Mouse (Mus musculus) T-helper 17 cell (primary cell): ENCODE results near the gene Asnsd1.
"Not testable (repeated sequence)": the region's sequence is repeated elsewhere in the genome, so short reads cannot be mapped to it uniquely, and the experiment has no call there.

Source experiments
- in situ Hi-C, 2 experiments: fragments of 300-600 bp; cut with MboI, MseI; formaldehyde crosslinking; loops; 1 replicate in 1 of 2; 2 replicates in 1 of 2; pipeline ENCODE4 v1.15.1; 2025; ENCODE audit warnings: high pct_unique_total_duplicates in 2 of 2

Gene Asnsd1

DNA sequence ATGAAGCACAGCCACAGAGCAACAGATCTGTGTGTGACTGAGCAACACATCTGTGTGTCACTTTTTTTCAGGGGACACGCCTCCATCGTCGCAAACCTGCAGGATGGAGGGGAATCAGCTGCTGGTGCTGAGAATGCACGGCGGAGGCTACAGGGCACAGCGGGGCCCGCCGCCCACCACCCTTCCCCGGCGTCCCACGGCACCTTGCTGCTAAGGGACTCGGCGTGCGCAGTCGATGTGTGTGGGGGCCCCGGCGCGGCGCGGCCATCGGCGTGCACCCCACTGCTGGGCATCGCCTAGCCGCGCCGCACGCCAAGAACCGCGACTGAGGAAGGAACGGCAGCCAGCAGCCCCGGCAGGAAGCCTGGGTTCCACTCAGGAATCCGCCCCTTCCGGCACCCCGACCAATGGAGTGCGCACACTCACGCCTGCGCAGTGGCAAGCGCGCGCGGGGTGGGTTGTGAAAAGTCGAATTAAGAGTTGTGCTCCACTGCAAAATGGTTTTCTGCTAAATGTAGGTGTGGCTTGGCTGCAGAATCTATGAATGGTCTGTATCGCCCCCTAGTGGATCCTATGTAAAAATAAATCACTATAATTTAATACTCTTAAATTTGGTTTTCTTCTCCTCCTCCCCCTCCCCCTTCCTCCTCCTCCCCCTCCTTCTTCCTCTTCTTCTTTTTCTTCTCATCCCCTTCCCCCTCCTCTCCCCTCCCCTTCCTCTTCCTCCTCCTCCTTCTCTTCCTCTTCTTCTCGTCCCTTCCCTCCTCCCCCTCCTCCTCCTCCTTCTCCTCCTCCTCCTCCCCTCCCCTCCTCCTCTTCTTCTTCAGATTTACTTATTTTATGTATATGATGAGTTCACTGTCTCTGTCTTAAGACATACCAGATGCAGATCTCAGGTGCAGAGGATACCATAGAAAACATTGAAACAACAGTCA, at the start of gene Asnsd1, which contains the start of the genes Asdurf and Gm28551:
Gene Asnsd1 (minus strand): TSS at position 426 of the 935 bp plus-strand sequence.
Gene Asdurf (minus strand): TSS at position 293 of the 935 bp plus-strand sequence.
Gene Gm28551 (minus strand): TSS at position 341 of the 935 bp plus-strand sequence.
- in situ Hi-C loops = loop anchor here in 1 of 2 experiments (5.0 kb wide), 1 partner anchor 60 kb away; no protein-coding TSS in a partner anchor

DNA sequence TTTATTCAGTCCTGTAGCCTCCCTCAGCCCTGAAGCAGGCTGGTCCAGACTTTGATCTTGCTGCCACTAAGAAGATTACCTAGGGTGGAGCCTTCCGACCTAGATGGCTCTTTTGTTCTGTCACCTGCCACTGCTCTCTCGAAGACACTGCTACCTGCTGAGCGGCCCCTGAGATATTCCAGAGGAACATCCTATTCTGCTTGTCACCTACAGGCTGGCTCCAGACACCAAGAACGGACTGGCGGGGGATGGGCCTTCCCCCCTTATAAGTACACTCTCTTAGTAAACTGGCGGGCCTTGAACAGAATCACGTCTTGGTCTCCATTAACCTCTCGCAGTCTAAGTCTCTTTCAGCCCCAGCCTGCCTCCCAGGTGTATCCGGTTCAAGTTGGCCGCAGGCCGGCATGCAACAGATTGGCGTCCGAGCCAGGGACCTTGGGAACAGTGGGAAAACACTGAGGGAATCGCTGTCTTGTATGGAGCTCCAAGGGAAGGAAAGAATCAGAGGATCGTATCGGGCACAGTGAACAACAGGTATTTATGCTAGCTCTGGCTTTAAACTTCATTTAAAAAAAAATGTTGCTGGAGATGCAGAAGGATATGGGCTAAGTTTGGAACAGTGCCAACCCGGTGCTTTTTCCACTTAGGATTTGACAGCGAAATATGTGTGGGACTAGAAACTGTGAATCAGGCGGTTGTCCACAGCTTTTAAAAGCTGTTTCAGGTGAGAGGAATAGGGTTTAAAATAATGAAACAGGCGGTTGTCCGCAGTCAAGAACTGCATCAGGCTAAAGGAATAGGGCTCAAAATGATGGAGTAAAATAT, 41.6 kb upstream of the Asnsd1 start:
- in situ Hi-C loops = not testable (repeated sequence)

DNA sequence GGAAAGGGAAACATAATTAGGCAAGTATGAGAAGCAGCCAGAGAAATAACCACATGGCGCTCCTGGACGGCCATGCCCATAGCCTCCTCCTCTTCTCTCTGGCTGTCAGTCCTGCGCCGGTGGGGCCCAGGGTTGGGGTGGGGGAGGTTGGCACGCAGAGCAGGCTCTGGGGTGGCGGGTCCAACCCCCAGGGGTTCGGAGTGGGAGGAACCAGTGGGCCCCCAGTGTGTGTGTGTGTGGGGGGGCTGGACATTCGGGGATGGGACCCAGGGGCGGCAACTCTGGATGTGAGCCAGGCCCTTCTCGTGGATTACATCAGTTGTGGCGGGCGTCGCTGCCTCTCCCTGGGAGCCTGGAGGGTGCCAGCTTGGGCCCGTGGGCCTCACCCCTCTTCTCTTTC, 36.2 kb upstream of the Asnsd1 start:
- in situ Hi-C loops = no loop called here

DNA sequence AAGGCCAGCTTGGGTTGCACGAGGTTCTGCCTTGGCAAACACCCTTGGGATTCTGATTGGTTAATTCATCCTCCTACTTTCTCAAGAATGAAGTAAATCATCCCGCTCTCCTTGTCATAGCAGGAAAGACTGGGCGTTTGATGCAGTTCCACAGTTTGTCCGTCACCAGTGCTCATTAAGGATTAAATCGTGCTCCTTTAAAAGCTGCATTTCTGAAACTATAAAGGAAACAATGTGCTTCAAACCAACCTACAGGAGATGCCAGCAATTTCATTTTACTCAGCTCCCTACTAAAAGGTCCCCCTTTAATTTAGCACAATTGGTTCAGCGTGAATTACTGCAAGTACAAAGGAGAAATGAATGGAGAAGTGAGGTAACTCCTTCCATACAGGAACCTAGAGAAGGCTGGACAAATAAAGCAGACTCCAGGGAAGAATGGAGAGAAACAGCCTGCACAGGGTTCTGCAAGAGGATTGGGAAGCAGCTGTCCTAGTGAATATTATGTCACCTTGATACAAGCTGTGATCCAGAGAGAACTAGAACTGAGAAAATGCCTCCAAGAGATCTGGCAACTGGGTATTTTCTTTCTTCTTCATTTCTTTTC, 31.6 kb upstream of the Asnsd1 start:
- in situ Hi-C loops = no loop called here

DNA sequence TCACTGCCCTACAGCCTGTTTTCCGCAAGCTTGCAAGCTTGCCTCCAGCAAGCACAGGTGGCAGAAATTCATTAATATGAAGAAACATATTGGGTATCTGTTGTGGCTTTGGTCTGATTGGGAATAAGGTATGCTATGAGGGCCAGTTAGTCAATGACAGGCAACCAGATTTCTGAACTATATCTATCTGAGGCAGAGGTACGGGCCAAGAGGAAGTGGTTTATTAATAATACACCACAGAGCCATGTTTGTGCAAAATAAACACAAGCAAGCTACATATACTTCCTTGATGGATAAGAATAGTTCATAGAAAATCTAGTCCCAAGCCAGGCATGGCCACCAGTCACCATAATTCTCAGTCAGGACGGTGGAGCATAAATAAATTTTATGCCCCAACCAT, 25.2 kb upstream of the Asnsd1 start:
- in situ Hi-C loops = no loop called here

DNA sequence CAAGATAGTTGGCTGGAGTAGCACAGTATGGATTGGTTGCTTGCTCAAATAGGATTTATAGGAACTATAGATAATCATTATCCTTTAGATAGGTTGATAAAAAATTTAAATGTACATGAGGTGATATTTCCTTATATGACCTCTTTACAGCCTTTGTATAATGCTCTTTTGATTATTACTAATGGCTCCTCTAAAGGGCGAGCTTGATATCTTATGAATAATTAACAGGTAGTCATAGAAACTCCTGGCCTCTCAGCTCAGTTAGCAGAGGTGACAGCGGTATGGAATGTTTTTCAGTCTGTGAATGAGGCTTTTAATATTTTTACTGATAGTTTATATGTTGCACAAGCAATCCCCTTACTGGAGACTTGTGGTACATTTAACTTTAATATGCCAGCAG, 23.4 kb upstream of the Asnsd1 start:
- in situ Hi-C loops = not testable (repeated sequence)

DNA sequence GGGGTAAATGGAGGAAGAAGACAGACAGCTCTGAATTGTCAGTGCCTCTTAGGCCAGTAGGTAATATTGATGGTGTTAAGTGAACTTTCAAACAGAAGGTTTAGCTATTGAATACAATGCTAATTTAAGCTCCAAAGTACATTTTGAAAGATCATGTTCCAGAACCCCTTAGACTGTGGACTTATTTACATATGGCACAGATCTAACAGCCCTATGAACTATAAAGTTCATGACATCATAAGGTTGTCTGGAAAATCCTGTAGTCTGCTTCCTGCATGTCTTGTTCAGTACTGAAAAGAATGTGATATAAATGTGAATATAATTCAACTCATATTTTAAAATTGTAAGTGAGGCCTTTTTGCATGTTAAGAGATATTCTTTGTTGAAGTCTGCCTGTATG, 6.4 kb upstream of the Asnsd1 start:
- in situ Hi-C loops = loop anchor here in 1 of 2 experiments (5.0 kb wide), 1 partner anchor 302 kb away; no protein-coding TSS in a partner anchor

DNA sequence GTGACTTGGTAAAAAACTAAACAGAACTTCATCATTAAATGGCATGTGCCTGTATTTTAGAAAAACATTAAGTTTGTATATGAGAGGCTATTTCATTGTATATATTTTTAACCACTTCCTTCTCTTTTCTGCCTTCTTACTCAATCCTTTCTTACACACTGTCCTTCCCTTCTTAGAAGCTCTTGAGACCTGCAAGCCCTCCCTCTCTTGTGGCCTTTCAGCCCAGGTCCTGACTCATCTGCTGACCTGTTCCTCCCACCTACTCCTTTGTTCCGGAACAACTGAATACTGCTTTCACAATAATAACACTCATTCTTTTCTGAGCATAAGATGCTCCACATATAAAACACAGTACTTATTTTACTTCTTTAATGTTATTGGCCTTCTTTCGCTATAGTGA, 11.5 kb downstream of the Asnsd1 start:
- in situ Hi-C loops = loop anchor here in 1 of 2 experiments (10.0 kb wide), 1 partner anchor 1716 kb away; no protein-coding TSS in a partner anchor

DNA sequence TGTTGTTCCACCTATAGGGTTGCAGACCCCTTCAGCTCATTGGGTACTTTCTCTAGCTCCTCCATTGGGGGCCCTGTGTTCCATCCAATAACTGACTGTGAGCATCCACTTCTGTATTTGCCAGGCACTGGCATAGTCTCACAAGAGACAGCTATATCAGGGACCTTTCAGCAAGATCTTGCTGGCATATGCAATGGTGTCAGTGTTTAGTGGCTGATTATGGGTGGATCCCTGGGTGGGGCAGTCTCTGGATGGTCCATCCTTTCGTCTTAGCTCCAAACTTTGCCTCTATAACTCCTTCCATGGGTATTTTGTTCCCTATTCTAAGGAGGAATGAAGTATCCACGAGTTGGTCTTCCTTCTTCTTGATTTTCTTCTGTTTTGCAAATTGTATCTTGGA, 15.1 kb downstream of the Asnsd1 start:
- in situ Hi-C loops = not testable (repeated sequence)

DNA sequence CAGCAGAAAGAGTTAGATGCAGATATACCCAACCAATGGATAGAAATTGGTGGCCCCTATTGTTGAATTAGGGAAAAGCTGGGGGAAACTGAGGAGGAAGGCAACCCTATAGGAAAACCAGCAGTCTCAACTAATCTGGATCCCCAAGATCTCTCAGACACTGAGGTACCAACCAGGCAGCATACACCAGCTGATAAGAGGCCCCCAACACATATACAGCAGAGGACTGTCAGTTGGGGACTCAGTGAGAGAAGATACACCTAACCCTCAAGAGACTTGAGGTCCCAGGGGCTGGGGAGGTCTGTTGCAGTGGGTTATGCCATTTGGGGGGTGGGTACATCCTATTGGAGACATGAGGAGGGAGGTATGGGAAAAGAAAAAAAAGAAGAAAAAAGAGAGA, 17.1 kb downstream of the Asnsd1 start:
- in situ Hi-C loops = no loop called here

DNA sequence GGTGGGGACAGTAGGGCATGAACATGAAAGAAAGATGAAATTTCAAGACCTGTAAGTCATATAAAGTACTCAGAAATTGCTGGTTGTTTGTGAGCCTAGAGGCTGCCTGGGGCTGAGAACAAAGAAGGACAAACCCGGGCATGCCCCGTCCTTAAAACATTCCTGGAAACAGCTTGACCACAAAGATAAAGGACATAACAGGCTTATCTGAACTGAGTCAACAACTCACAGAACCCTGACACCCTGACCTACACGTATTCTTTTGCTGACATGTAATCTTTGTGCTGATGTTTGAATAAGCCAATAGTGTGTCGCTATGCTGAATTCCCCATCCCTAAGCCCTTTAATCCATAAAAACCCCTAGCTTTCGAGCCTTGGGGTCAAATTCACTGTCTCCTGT, 19.0 kb downstream of the Asnsd1 start:
- in situ Hi-C loops = not testable (repeated sequence)

DNA sequence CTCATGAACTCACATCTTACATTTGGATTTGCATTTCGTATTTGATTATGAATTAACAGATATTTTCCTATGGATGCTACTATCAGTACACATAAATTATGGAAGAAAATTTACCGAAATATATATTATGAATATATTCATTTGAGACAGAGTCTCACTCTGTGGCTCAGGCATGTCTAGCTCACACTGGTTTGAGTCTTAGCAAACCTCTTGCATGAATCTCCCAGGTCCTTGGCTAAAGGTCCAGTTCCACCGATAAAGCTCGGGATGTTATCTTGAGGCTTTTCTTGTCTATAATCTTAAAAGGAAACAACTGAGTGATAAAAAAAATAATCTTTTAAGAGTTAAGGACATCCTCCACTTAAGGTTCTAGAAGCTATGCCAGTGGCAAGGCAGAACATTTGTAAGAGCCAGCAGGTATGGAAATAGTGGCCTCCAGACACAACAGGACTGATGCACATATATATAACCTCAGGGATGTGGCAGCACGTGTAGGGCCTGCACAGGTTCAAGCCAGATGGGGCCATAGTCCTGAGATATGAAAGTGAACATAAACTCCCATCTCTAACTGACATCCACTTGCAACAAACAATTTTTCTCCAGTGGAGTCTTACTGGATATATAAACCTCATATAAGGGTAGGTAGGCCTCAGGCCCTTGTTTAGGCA, 27.6 kb downstream of the Asnsd1 start:
- in situ Hi-C loops = no loop called here

DNA sequence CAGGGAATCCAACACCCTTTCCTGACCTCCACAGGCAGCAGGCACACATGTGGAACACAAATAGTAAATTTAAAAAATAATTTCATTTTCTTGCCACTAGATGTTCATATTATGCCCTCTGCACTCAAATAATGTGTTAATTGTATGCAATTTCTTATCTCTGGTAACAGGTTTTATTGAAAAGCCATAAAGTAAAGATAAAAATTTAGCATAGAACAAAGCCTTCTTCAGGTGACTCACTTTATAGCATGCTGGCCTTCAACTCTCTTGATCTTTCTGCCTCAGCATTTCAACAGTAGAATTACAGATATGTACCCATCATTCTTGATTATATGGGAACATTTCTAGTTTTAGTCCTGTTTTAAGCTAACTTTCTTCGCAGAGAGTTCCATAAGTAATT, 28.3 kb downstream of the Asnsd1 start:
- in situ Hi-C loops = no loop called here

DNA sequence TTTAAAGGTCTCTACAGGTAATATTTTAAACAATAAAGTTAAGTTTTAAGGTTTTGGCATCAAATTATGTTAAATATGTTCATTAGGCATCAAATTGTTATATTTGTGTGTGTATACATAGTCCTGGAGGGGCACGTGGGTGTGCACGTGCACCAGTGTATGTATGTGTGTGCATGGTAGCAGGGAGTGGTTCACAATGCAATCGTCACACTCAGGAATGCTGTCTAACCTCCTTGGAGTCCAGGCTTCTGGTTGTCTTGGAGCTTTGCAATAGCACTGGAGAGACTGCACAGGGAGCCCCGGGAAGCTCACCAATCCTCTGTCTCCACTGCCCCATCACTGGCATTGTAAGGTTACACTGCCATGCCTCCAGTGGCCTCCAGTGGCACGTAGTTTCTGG, 29.3 kb downstream of the Asnsd1 start:
- in situ Hi-C loops = no loop called here

DNA sequence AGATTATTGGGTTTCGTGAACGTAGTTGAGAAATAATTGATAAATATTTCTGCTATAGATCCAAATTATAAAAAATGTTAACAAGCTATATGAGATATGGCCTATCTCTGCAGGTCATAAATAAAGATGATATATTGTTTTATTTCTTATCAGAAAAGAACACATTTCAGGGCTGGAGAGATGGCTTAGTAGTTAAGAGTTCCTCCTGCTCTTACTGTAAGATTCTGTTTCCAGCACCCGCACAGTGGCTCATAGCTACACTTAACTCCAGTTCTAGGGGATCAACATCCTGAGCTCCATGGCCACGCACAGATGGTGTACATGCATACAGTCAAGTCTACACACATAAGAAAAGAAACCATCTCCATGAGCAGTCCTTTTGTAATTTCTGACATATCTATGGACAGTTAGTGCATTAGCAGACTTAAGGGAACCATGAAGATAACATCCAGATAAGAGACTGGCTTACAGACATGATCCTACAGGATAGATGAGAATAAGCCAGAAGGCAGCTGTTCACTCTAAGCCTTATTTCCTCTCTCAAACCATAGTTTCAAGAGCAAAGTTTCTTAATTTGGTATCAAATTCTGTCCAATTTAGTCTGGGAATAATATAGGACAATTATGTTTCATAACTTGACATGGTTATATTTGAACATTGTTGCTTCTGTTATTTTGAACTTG, 30.7 kb downstream of the Asnsd1 start:
- in situ Hi-C loops = no loop called here

DNA sequence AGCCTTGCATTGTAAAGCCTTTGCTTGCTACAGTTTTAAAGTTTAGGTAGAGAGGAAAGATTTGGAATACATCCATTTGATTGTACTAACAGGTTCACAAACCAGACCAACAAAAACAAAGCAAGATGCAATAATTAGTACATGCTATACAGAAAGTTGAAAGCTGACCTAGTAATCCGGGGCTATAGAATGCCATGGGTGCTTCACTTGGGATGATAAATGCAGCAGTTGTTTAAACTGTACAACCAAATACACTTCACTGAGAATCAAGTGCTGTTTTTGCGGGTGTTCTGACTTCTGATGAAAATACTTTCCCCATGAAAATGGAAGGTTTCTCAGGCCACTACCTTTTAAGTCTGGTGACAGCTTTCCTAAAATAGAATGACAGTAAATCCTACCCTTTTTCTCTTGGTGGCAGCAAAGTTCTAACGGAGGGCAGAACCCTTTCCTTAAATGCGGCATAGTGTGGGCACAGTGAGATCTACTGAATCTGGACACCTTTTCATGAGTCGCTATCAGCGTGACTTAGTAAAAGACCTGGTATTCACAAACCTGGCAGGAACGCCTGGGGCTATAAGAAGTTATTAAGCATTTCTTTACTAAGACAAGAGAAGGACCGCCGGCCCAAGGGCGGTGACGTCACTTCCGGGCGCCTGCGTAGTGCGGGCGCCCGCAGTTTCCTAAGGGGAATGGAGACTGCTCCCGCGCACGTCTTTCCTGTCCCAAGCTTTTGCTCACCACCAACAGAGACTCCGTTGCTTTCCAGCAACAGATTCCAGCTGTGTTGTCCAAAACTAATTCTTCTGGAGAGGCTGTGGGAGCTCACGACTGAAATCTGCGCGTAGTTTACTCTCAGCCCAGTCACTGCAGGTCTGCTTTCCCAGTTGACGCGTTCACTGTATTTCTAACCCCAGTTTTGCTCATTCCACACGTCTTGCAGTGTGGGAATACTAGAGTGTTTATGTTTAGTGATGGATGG, 39.3 kb downstream of the Asnsd1 start, which contains the start of gene Osgepl1:
Gene Osgepl1 (plus strand): TSS at position 636 of the 979 bp plus-strand sequence.
- in situ Hi-C loops = no loop called here

DNA sequence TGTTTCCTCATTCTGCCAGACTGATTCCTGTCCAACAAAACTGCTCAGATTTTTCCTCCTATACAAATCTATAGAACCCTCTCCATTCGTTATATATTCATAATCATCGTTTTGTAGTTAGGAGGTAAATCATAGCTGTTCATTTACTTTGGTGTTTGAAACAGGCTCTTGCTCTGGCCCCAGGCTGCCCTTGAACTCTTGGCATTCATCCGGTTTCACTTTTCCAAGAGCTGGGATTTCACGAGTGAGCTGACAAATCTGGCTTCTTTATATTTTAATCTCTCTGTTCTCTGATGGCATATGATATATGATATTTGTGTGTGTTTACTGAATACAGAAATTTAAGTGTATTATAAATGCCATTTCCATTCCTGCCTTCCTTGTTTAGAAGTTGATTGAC, 52.0 kb downstream of the Asnsd1 start:
- in situ Hi-C loops = loop anchor here in 1 of 2 experiments (10.0 kb wide), 1 partner anchor 1924 kb away; the partner anchor contains the start of gene Rftn2

DNA sequence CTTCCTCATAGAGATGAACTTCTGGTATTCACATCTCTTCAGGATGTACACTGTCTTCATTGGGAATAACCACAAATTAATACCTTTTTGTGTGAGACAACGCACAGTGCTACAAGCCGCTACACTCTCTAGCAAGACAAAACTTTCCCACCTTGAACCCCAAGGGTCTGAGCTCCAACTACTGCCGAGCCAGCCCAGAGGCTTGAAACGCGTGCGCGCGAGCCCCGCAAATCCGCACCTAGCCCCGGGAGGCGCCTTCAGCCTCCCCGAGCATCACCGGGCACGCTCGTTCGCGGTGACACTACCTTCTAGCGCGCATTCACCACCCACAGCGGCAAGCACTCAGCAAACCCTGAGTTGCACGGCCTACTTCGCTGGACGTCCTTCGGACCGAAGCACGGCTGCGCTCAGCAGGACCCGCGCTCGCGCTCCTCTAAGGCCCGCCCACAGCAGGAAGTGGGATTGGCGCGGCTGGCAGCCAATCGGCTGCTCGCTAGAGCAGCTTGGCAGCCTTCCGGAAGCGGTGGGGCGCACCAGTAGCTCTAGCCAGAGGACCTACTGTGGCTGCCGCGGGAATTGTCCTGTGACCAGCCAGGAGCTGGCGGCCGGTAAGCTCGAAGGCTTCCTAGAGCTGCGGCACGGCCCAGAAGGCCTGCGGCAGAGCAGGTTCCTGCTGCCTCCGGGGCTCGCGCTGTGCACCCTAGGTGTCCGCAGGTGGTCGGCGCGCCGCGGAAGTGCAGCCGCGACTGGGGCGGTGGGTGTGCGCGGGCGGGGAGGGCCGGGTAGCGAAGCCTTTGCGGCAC, 55.8 kb downstream of the Asnsd1 start, which contains the start of the genes Pms1, Ormdl1 and Gm28778:
Gene Pms1 (minus strand): TSS at position 438 of the 803 bp plus-strand sequence.
Gene Ormdl1 (plus strand): TSS at position 515 of the 803 bp plus-strand sequence.
Gene Gm28778 (plus strand): TSS at position 531 of the 803 bp plus-strand sequence.
- in situ Hi-C loops = no loop called here
